Mouse (Mus musculus) R1 (cell line): ENCODE results near the gene Dot1l.

ENCODE experiments used
- DNase-seq: peaks from one replicate; pipeline ENCODE4 v3.0.0-alpha.2; 2018; ENCODE audit warnings: low read depth, low spot score

Dot1l gene

DNA sequence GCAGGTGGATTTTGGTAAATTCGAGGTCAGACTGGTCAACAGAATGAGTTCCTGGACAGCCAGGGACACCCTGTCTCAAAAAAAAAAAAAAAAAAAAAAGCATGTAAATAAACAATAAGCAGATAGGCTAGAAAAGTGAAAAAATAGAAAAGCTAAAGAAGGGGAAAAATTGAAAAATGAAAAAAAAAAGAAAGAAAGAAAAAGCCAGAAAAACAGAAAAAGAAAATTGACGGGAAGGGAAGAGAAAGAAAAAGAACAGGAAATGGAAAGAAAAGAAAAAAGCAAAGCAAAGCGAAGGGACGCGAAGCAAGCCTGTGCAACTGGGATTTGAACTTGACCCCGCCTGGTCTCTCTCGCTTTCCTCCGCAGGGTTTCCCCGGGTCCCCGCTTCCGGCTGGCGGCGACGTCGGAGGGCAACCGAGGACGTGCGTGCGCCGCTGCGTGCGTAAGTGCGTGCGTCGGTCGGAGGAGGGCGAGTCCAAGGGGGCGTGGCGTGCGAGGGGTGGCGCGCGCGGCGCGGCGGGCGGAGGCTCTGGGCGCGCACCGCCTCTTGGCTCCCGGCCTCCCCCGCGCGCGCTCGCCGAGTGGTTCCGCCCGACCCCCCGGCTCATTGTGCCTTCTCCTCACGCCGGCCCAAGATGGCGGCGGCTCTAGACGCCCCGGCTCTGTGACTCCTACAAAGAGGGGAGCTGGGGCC, at the start of gene Dot1l:
Gene Dot1l, plus strand, starts transcription at position 613 of the 697 bp plus-strand sequence.
- DNase-seq = peak; percentile 97

DNA sequence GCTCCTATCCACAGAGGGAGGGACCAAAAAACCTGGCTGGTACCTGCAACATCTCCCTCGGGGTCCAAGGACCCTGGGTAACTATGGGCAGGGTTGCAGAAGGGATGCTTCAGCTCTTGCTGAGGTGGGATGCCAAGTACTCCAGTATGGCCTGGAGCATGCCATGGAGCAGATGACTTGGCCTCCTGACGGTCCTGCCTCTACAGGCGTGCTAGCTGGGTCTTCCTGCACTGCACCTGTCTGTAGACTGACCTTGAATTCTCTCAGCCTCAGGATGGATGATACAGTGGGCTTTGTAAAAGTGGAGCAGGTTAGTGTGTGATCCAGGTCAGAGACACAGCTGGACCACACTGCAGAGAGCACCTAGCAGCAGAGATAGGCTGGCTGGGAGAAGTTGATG, 49.5 kb upstream of the Dot1l start:
- no peak for DNase-seq

- DNase-seq = no peak
Observed at GRCm38 (mm10) chr10:80710834-80711233, 44.2 kb upstream of the Dot1l start.

DNA sequence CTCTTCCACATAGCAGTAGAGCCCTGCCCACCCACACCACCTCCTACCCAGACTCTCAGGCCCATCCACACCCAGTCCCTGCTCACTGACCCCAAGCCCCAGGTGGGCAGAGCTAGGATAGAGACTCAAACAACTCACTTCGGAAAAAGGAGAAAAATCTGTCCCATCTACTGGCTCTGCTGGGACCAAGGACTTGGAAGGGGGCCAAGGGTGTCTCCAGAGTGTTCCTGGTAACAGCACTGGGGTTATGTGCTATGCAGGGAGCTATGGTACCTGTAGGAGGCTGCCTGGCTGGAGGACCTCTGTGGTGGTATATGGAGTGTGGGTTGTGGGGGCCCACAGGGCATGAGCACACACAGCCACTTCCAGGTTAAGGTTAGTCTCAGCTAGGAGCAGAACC, 37.7 kb upstream of the Dot1l start:
- no peak for DNase-seq

DNA sequence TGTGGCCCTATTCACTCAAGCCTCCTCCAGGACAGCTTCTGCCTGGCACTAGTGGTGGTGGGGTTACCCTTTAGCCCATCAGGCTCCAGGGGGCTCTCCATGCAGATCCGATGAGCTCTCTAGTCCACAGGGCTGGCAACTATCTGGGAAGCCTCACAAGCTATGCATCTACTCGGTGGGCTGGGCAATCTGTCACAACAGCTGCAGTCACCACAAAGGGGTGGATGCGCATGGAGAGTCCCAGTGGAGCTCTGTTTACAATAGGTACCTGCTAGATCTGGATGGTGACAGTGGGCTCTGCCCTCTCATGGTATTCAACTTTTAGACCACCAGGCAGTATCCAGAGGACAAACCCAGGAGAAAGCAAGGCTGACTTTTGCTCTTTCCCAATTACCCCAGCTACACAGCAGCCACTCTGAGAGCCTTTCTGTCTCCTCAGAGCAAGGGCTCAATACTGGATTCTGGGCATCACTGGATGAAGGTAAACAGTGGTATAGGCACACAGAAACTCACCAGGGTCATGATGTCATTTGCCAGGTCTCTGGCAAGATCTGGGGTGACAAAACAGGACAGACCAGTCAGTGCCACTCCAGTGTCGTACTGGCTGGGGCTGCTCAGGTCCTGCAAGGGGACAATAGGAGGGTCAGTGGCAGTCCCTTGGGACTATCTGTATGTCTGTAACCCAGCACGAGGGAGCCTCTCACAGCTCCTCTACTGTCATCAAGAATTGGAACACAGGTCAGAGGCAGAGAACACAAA, 27.5 kb upstream of the Dot1l start:
- DNase-seq = no peak

DNA sequence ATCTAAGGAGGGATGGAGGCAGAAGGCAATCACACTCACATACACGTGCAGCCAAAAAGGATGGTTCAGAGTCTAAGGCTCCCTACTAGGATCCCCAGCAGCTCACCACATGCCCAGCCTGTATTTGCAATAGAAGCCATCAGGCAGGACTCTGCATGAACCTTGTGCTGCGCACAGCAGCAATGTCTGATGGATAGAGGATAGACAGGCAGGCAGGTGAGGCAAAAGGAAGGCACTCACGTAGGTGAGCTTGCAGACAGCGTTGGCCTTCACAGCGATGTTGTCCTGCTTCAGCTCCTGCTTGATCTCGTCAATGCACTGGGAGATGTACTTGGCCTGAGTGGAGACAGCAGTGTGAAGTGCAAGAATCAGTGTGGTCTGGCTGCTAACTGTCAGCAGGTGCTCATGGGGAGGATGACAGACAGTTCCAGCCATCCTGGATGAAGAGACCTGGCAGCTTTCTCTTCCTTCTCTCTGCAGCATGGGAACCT, 22.4 kb upstream of the Dot1l start:
- DNase-seq = no peak

GRCm38 (mm10) chr10:80736731-80737130, 18.3 kb upstream of the Dot1l start:
- DNase-seq = no peak

DNA sequence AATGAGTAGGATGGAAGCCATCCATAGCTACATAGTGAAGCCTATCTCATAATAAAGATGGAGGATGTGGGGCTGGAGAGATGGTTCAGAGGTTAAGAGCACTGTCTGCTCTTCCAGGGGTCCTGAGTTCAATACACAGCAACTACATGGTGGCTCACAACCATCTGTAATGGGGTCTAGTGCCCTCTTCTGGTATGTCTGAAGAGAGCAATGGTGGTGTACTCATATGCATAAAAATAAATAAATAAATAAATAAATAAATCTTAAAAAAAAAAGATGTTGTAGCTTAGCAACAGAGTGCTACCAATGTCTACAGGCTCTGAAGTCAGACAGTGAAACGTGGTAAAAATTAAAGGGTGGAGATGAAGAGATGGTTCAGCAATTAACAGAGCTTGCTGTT, 16.3 kb upstream of the Dot1l start:
- DNase-seq = peak; percentile 48

DNA sequence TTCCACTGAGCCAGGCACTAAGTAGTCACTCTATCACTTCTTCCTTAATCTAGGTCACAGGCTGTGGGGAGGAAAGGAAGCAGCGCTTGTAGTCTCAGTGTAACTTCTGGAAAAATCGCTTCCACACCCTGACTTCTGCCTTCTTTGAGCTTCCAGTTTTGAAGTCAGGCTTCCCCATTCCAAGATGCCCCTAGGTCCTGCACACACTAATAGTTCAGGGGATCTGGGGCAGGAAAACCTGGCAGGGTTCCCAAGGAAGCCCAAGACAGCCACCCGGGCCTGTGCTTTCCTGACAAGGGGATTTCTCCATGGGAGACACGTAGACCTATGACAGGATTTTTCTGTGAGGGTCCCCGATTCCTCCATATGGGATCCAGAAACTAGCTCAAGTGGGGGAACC, 13.9 kb upstream of the Dot1l start:
- DNase-seq = no peak

DNA sequence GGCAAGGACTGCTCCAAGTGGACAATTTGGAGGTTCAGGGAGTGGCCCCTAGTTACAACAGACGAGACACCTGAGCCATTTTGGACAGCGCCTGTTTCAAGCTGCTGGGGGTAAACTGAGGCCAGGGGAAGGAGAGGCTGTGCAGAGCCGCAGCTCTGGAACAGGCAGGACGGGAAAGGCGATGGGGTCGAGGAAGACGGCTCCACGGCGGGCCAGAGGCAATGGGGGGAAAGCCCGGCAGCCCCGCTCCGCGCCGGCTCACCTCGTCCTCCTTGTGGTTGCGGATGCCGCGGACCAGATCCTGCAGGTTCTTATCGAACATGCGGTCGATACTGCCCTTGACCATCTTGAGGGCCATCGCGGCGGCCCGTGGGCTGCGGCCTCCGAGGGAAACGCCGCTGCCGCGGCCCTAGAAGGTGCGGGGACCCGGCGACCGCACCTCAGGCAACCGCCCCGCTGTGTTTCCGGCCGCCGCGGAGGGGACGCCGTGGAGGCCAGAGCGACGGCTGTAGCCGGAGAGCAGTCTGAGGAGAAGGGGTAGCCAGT, 13.3 kb upstream of the Dot1l start:
- no peak for DNase-seq

DNA sequence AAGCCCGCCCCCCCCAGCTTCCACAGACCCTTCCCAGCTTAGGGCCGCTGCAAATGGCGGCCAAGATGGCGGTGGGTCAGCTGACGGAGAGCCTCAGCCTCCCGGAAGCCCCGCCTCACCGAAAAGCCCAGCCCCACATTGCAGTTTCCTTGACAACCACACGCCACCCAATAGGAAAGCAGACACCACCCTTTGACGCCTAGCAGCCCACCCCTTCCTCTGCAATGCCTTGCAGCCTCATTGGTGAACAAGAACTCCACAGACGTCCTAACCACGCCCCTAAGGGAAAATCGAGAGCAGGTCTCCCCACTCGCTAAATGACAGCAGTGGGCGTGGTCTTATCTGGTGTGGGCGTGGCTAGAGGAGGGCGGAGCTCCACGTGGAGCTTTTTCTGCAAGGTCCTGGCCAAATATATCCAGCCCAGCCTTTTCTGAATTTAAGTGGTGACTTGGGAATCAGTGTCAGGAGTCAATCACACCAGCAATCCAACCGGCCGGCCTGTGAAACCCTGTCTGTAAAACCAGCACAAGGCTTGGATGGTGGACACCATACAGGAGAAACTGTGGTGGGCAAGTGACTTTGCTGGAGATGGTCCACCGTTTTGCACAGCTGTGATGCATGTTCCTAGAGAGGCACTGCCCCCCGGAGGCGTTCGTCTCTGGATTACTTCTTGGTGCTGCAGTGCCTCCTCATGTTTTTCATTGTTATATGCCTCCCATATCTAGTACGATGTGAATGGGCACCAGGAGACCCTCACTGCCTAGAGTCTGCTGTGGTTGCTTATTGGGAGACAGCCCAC, 12.6 kb upstream of the Dot1l start, which contains the start of gene Ap3d1:
Gene Ap3d1, minus strand, starts transcription at position 85 of the 799 bp plus-strand sequence.
- peak; percentile 100 for DNase-seq

- peak; percentile 91 for DNase-seq
Observed at GRCm38 (mm10) chr10:80744262-80744661, 10.7 kb upstream of the Dot1l start.

- DNase-seq = peak; percentile 79
Observed at GRCm38 (mm10) chr10:80747410-80747809, 7.6 kb upstream of the Dot1l start.

DNA sequence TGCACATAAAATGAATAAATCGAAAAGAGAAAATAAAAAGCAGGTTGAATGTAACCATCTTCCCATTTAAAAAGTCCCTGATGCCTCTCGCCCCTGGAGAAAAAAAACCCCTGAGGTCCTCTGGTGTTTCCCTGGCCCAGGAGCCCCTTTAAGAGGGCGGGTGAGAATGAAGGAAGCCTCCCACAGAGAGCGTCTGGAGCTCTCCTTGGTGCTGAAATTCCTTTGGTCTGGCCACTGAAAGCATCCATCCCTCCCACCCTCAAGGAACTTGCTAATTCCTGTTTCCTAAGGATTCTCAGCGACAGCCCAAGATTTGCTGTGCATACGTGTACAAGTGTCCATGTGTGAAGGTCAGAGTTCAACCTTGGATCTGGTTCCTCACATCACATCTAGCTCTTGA, 6.4 kb upstream of the Dot1l start:
- peak; percentile 83 for DNase-seq

DNA sequence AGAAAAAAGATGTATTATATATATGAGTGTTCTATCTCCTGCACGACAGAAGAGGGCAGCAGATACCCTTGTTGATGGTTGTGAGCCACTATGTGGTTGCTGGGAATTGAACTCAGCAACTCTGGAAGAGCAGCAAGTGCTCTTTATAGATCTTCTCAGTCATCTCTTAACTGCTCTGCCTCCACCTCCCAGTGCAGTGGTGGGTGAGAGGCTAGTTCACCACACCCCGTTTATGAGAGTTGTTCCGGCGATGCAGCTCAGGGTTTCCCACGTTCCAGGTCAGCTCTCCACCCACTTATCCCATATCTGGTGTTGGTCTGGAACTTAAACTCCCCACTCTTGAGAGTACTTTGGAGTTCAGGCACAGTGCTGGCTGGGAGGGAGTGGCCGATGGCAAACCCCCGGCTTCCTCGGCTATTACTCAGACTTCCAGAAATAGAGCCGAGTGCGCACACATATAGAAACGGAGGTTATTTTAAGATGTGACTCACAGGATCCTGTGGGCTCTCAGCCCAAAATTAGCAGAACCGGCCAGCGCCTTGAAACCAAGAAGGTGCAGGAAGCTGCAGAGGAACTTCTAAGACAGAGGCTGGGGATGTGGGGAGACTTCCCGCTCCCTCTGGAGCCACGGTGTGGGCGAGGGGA, 3.7 kb upstream of the Dot1l start:
- DNase-seq = peak; percentile 71

DNA sequence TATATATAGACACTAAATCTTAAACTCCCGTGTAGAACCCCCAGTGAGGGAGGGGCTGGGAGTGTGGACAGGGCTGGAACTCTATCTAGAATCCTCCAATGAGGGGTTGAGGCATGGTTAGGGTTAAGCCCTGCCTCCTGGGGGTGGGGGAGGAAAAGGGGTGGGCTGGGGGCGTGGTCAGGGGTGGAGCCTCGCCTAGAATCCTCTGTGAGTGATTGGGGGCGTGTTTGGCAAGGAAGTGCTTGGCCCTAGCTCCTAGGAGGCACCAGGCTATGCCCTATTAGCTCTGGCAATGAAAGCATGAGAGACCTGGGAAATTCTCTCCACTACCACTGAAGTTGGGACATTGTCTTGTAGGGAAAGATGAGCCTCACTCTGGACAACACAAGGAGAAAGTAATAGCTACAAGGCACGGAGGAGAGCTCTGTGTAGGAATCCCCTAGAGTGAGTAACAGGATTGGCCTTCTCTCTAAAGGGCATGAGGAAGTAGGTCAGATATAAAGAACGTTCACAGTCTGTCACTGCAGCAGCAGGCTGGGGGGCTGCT, 2.9 kb upstream of the Dot1l start:
- DNase-seq = peak; percentile 92

DNA sequence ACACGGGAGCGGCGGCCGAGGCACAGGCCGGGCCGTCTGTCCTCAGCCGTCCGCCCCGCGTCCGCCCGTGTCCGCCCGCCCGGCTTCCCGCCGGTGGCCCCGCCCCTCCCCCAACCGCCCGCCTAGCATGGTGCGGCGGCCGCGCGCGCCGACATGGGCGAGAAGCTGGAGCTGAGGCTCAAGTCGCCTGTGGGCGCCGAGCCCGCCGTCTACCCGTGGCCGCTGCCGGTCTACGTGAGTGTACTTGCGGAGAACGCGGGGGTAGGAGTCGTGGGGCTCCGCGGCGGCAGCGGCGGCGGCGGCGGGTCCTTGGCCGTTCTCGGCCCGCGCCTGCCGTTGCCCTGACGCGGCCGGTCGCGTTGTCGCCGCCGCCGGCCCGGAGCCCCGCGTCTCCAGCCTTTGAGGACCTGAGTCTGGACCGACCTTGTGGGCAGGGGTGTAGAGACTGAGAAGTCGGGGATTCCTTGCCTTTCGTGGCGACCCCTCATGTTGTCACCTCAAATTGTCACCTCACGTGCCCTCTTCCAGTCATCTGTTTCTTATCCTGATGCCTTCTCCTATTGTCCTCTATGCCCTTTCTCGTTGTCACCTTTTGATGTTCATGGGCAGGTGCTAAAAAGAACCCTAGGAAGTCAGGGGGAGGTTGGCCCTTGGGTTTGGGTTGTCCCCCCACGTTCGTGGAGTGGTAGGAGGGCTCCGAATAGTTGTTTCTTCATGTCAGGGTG, 447 bp downstream of the Dot1l start:
- no peak for DNase-seq

DNA sequence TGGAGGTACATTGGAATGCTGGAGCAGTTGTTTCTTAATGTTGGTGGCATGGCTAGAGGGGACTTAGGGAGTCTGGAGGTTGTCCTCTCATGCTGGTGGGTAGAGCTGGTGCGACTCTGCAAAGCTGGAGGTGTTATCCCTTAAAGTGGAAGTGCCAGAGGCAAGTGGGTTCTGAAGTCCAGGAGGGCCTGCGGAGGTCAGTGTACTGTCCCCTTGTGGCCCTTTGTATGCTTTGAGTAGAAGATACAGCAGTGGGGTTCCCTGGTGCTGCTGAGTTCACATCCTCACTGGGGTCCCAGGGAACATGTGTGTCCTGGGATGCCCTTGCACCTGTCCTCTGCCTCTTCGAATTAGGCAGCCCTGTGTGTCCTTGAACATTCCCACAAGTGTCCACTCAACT, 1.1 kb downstream of the Dot1l start:
- no peak for DNase-seq

DNA sequence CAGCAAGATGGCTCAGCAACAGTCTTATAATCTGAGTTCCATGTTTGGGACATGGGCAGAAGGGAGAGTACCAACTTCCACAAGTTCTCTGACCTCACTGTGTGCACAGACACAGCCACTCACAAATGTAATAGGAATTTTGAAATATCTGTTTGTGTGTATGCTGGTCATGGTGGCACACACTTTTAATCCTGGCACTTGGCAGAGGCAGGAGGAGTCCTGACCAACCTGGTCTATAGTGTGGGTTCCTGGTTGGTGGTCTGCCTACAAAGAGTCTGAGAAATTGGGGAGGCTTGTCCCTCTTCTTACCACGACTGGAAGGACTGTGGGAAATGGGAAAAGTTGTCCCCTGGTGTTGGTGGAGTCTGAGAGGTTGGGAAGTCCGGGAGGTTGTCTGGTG, 1.5 kb downstream of the Dot1l start:
- DNase-seq = no peak

- DNase-seq = no peak
Observed at GRCm38 (mm10) chr10:80756967-80757366, 2.0 kb downstream of the Dot1l start.
